Mouse (Mus musculus) lung, embryonic 16.5 days (tissue): ENCODE measurements at regions not wholly inside any gene's neighbourhood (a gene's known extent, or its start where the extent isn't known, plus 50 kb on each side); places are given as distances from the start of the nearest gene placed in this dataset.
A peak's percentile ranks its signal among the peaks of the same experiment; 100 is the strongest.

Experiments used
- ATAC-seq: fragments of 200-750 bp; cut with Nextera tagmentation; 2 replicates; pipeline ENCODE4 v1.8.0; 2017; ENCODE audit warnings: low read depth, mild to moderate bottlenecking, moderate library complexity
- H3K27ac ChIP-seq: fragments of 300-500 bp; sonication (generic); 2 replicates; pipeline ENCODE4 v1.5.1; 2014; ENCODE audit warnings: mild to moderate bottlenecking, control low read depth, low read length
- H3K27me3 ChIP-seq: fragments of 300-500 bp; sonication (generic); 2 replicates; pipeline ENCODE4 v1.6.1; 2014; ENCODE audit warnings: low read depth, low read length, mixed read lengths; ENCODE audit not compliant: control insufficient read depth, insufficient read depth
- H3K36me3 ChIP-seq: fragments of 300-500 bp; sonication (generic); 2 replicates; pipeline ENCODE4 v1.6.1; 2014; ENCODE audit warnings: low read length; ENCODE audit not compliant: control insufficient read depth, insufficient read depth
- H3K4me1 ChIP-seq: fragments of 300-500 bp; sonication (generic); replicated peaks from 2 replicates; pipeline ENCODE4 v1.6.1; 2014; ENCODE audit warnings: low read length, mixed read lengths; ENCODE audit not compliant: control insufficient read depth, insufficient read depth
- H3K4me2 ChIP-seq: fragments of 300-500 bp; sonication (generic); 2 replicates; pipeline ENCODE4 v1.6.1; 2014; ENCODE audit warnings: low read depth, low read length, control low read depth
- H3K4me3 ChIP-seq: fragments of 300-500 bp; sonication (generic); 2 replicates; pipeline ENCODE4 v1.5.1; 2014; ENCODE audit warnings: mild to moderate bottlenecking, low read length, control low read depth
- H3K9ac ChIP-seq: fragments of 300-500 bp; sonication (generic); 2 replicates; pipeline ENCODE4 v1.6.1; 2014; ENCODE audit warnings: low read length, control low read depth
- H3K9me3 ChIP-seq: fragments of 300-500 bp; sonication (generic); 2 replicates; pipeline ENCODE4 v1.6.1; 2016; ENCODE audit warnings: low read length; ENCODE audit not compliant: control insufficient read depth
- WGBS: fragments of 180-500 bp; shearing (Covaris S2); extraction: QIAGEN DNeasy Blood & Tissue Kit; methylation state at CpG from one replicate; pipeline ENCODE4 v1.1.7; 2014; 5-methylcytosine and 5-hydroxymethylcytosine counted together

DNA sequence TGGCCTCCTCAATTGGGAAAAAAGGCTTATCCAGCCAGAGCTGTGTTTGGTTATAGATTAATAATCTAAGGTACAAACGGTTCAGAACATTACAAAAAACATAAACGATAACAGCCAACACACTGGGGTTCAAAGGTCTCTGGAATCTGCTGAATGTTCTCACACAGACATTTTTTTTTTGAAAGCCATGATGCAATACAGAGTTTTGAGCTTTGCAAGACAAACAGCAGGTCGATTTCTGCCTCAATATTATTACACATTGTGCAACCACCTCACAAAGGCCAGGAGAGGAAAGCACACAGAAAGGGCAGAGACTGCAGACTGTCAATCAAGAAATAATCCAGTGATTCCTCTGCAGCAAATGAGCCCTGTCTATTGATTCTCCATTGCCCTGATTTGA is 235.9 kb upstream of the Sall1 start:
- Histone ChIP-seq H3K9me3 (no peaks in the 10 kb centered on the region), H3K27me3 (no peaks in the 10 kb centered on the region), H3K4me3 (no peak overlapping the region), H3K4me2 (no peak overlapping the region), H3K27ac (no peak overlapping the region), H3K4me1 (no peaks in the 10 kb centered on the region), H3K9ac (no peak overlapping the region), H3K36me3 (no peaks in the 10 kb centered on the region)
- 45% methylated on average over 3 of the region's 3 CpGs for WGBS
- ATAC-seq = no peak

DNA sequence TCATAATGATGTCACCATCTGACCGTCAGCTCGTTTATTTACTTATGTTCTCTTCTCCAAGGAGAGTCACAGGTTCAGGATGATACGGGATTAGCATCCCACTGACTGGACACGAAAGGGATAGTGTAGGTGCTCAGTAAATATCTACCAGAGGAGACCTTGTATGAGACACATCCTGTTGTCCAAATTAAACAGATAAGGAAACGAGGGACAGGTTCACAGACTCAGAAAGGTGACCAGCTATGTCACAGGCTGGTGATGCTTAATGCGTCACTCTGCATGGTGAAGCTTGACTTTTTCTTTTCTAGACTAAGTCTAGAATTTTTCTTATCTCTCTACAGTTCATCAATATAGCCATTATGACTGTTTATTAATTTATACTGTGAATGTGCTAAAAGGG is 235.2 kb upstream of the Sall1 start:
- Histone ChIP-seq H3K4me3 (no peak overlapping the region), H3K27me3 (no peaks in the 10 kb centered on the region), H3K9me3 (no peaks in the 10 kb centered on the region), H3K36me3 (no peaks in the 10 kb centered on the region), H3K4me1 (no peaks in the 10 kb centered on the region), H3K4me2 (no peak overlapping the region), H3K27ac (no peak overlapping the region), H3K9ac (no peak overlapping the region)
- WGBS = 61% methylated on average over 6 of the region's 6 CpGs
- no peak for ATAC-seq

DNA sequence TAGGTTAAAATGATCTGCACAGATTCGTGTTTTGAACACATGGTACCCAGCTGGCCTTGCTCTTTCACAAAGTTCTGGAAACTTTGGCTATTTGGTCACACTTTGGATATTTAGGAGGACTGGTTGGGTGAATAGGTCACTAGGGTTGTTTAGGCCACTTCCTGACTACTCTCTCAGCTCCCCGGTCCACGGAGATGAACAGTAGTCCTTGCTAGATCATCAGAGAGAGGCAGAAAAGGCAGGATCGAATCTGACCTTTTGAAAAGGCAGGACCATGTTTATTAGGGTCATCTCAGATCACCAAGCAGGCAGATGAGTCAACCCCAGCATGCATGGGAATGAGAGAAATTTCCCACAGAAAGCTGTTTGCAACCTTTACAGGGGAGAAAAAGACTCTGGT is 229.3 kb upstream of the Sall1 start:
- no peak overlapping the region for H3K4me3 ChIP-seq
- no peak for ATAC-seq
- no peaks in the 10 kb centered on the region for H3K9me3 ChIP-seq
- peaks cover 17% of the 10 kb centered on the region for H3K27me3 ChIP-seq
- no peaks in the 10 kb centered on the region for H3K36me3 ChIP-seq
- H3K27ac ChIP-seq = no peak overlapping the region
- no peak overlapping the region for H3K9ac ChIP-seq
- 56% methylated on average over 4 of the region's 4 CpGs for WGBS
- no peaks in the 10 kb centered on the region for H3K4me1 ChIP-seq
- H3K4me2 ChIP-seq = no peak overlapping the region

DNA sequence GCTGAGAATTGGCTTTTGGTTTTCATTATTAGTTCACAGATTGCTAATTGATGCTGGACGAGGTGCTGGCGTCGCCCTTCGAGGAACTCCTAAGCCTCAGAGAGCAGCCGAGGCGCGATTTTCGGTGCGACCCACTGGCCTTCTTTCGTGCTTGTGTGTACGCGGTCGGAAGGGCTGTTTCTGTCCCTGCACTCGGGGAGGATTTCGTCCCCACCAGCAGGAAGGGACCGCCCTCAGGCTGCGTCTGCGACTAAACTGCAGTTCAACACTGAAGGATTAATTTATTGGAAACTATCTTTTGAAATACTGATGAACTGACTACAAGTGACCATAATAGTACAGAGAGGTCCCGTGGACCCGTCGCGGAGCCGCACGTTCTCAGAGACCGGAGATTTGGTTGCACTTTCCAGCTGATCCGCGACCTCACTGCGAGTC is 228.4 kb upstream of the Sall1 start:
- Histone ChIP-seq H3K27me3 (peaks cover 17% of the 10 kb centered on the region), H3K9ac (peak overlapping the region; percentile 49), H3K27ac (no peak overlapping the region), H3K4me1 (no peaks in the 10 kb centered on the region), H3K4me2 (peak overlapping the region; percentile 78), H3K36me3 (no peaks in the 10 kb centered on the region), H3K9me3 (no peaks in the 10 kb centered on the region), H3K4me3 (peak overlapping the region; percentile 48)
- WGBS = 1% methylated on average over 28 of the region's 28 CpGs
- no peak for ATAC-seq

DNA sequence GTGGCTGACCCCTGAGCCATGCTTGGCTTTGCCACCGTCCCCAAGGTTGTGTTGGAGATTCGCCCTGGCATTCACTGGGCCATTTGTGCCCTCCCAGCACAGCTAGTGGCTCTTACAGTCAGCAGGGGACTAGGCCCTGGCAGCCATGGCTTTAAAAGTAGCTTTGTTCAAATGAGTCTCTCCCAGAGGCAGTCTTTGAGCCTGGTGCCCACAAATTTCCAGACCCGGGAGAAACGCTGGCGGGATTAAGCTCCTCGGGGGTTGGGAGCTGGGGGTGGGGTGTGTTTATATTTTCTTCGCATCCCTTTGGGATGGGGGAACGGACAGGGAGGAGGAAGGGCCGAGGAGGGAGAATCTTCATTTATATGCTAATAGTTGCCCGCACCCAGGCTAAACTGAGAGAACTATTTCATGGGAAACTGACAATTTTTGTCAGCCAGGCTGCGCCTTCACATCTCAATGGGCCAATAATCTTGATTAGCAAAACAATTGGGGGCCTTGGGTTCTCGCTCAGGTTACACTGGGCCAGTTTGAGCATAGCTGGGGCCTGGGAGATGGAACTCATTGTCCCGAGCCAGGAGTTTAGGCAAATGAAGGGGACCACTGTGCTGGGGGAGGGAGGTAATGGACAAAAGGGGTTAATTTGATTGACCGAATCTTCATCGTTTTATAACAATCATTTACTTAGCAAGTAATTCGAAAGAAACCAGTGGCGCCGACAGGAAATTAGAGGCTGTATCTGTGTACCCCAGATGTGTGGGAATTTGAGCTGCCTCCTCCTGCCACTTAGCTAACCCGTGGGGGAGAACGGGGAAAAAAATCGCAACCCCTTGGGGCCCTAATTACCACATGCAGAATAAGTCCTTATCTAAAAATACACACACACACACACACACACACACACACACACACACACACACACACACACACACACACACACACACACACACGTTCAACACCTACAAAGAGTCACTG is 227.7 kb upstream of the Sall1 start:
- Histone ChIP-seq H3K9ac (peak overlapping the region; percentile 49; the same call in 1 of the 2 replicates), H3K4me1 (no peaks in the 10 kb centered on the region), H3K27me3 (peaks cover 17% of the 10 kb centered on the region), H3K4me2 (peak overlapping the region; percentile 78), H3K4me3 (peak overlapping the region; percentile 48), H3K9me3 (no peaks in the 10 kb centered on the region), H3K36me3 (no peaks in the 10 kb centered on the region), H3K27ac (no peak overlapping the region)
- ATAC-seq = no peak
- WGBS = 20% methylated on average over 22 of the region's 22 CpGs

DNA sequence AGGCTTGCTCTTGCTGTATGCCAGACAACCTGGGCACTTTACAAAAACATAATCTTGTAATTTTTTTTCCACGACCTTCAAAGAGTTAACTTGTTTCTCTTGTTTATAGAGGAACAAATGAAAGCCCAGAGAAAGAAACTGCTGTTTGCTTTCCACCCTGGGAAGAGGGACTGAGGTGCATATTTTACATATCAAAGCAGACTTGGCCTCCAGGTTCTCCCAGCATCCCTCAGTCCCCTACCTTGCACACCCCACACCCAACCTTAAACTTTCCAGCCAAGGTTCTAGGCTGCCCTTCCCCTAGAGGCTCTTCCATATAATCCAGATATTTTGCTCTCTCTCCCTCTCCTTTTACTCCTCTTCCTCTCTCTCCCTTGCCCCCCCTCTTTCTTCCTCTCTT is 226.0 kb upstream of the Sall1 start:
- H3K4me1 ChIP-seq = no peaks in the 10 kb centered on the region

DNA sequence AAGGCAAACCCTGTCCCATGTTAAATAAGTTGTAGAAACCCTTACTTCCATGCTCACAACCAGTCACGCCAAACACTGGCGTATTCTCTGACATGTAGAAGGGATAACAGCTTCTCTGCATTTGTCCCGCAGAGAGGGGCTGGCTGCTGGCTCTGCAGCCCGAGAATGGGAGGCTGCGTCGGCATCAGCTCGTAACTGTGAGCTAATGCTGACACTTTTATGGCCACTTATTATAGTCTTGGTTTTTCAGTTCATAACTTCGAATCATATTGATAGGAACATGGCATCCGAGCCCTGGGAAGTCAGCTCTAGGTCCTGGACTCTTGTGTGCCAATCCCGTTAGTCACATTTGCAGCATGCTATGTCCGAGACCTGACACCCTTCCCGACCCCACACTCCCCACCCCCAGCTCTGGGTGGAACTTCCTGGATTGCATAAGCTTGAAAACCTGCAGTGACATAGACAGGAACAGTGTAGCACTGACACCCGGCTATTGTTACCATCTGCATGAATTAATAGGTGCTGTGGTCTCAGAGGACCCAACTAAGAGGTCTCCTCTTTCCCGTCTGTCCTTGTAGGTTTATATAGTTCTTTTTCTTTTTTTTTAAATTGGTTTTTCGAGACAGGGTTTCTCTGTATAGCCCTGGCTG is 217.3 kb upstream of the Sall1 start:
- no peak overlapping the region for H3K9ac ChIP-seq
- no peak for ATAC-seq
- 58% methylated on average over 15 of the region's 15 CpGs for WGBS
- no peaks in the 10 kb centered on the region for H3K36me3 ChIP-seq
- H3K9me3 ChIP-seq = peaks cover 4% of the 10 kb centered on the region; the same call in 1 of the 2 replicates
- no peak overlapping the region for H3K4me2 ChIP-seq
- H3K27ac ChIP-seq = no peak overlapping the region
- no peak overlapping the region for H3K4me3 ChIP-seq
- H3K4me1 ChIP-seq = no peaks in the 10 kb centered on the region; the same call in 1 of the 2 replicates
- no peaks in the 10 kb centered on the region for H3K27me3 ChIP-seq

More for the DNA sequence above, 226.0 kb upstream of the Sall1 start:
- Histone ChIP-seq H3K9ac (no peak overlapping the region), H3K27ac (no peak overlapping the region), H3K4me2 (no peak overlapping the region), H3K4me3 (no peak overlapping the region), H3K9me3 (peaks cover 3% of the 10 kb centered on the region; the same call in 1 of the 2 replicates), H3K27me3 (peaks cover 17% of the 10 kb centered on the region), H3K36me3 (no peaks in the 10 kb centered on the region)
- 24% methylated on average over 1 of the region's 1 CpGs for WGBS
- no peak for ATAC-seq

DNA sequence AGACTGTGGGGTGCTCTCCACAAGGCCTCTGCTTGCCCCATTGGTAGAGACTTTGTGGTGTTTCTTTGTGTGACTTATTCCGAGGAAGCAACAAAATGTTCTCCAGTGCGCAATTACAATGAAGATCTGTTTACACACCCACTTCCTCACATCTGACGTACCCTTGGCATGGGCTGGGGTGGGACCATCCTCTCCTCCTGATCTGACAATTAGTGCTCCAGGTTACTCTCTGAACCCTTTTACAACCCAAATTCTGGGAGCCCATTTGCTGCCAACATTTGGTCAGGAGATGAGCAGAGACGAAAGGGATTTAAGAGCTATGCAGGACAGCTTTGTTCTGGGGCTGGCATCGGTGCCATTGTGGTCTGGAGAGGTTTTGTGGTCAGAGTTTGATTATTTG is 215.9 kb upstream of the Sall1 start:
- Histone ChIP-seq H3K9ac (no peak overlapping the region), H3K36me3 (no peaks in the 10 kb centered on the region), H3K4me3 (no peak overlapping the region), H3K27me3 (no peaks in the 10 kb centered on the region), H3K4me1 (no peaks in the 10 kb centered on the region; the same call in 1 of the 2 replicates), H3K9me3 (no peaks in the 10 kb centered on the region; the same call in 1 of the 2 replicates), H3K4me2 (no peak overlapping the region), H3K27ac (no peak overlapping the region)
- no peak for ATAC-seq
- WGBS = 49% methylated on average over 5 of the region's 5 CpGs

DNA sequence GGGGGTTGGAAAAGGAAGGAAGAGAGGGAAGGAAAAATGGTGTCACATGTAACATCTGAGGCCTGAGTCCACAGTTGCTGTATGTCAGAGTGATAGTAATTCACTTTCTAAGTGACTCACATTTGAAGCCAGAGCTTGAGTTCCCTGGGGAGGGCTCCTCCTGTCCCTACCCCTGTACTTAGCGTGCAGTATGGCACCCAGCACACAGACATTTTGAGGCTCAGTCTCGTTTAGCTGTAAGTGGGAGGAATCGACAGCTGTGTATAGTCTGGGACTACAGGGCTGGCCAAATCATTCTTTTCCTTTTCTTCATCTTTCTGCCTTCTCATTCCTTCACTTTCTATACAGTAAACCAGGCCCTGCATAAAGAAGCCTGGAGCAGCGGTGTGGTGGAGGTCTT is 202.4 kb upstream of the Sall1 start:
- 76% methylated on average over 4 of the region's 4 CpGs for WGBS
- no peak overlapping the region for H3K4me2 ChIP-seq
- ATAC-seq = no peak

More for the DNA sequence above, 202.4 kb upstream of the Sall1 start:
- Histone ChIP-seq H3K9ac (no peak overlapping the region), H3K9me3 (no peaks in the 10 kb centered on the region), H3K27ac (no peak overlapping the region), H3K4me1 (no peaks in the 10 kb centered on the region), H3K27me3 (peaks cover 3% of the 10 kb centered on the region), H3K4me3 (no peak overlapping the region), H3K36me3 (no peaks in the 10 kb centered on the region)
